In the genomic region with DNA sequence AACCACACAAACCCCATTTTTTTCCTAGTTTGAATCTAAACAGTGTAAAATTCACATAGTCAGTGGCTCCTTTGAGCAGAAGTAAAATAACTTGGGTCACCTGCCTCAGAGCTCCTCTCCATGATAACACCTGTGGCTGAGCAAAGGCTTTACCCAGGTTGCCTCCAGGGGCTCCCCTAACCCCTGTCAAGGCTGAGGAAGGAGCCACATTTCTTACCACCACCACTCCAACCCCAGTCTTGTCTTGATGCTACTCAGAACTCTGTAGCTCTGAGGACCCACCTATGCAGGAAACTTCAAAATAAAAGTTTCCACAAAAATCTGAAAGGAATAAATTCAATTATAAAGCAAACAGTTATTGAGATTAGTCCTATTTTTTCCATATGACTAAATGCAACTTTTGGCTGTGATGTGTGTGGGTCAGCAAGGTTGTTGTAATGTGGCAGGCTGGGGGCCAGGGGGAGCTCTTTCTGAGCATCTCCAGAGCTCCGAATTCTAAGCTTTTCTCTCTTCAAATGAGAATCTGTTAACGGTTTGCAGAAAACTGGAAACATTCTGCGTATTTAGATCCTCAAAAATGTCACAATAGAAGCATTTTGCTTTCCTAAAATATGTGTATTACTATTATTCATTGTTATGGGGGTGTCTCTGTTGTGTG, we compare ENCODE assay signal across 9 mouse cellular contexts.
A peak's percentile ranks its signal among the peaks of the same experiment; 100 is the strongest.
DNase-seq lines count a peak whose midpoint lies in the region; ATAC-seq and TF ChIP-seq lines count a peak whose summit lies in the region.
"Had no signal": no experiment of that assay in that cellular context is flagged by ENCODE, and none has a peak within 500 bp of the region (broad histone marks: within the 10 kb centered on the region; RNA-seq: fewer than 3 reads in every experiment).

No protein-coding gene starts in this region.

- intact Hi-C loops in gastrocnemius, postnatal 36 days (cut with DNase I), result loop anchor here (10.0 kb wide), 1 partner anchor 381 kb away; no protein-coding TSS in a partner anchor

- no peak overlapping the region for H3K4me2 ChIP-seq in forebrain, embryonic 12.5 days
- H3K4me2 ChIP-seq: embryonic facial prominence, embryonic 15.5 days had no signal

- H3K9me3 ChIP-seq in forebrain, embryonic 12.5 days, result no peaks in the 10 kb centered on the region
- H3K9me3 ChIP-seq: embryonic facial prominence, embryonic 15.5 days had no signal

- peak; percentile 11 for DNase-seq in gastrocnemius, postnatal 10 days
- no peak for DNase-seq in gastrocnemius, postnatal 36 days
- peak; percentile 9 for DNase-seq in retina, embryonic 14.5 days (ENCODE audit: low spot score)
- DNase-seq in retina, postnatal 1 day, result no peak
- DNase-seq in brain, embryonic 14.5 days (ENCODE audit: low read depth), result no peak
- DNase-seq in thymus, postnatal 25 days, result peak; percentile 61
- no peak for DNase-seq in heart, adult 9 months (ENCODE audit: low spot score in 2 of 2)

- H3K9ac ChIP-seq in forebrain, embryonic 12.5 days, result no peak overlapping the region
- H3K9ac ChIP-seq: embryonic facial prominence, embryonic 15.5 days had no signal

- no peaks in the 10 kb centered on the region for H3K4me1 ChIP-seq in forebrain, embryonic 12.5 days
- H3K4me1 ChIP-seq: embryonic facial prominence, embryonic 15.5 days had no signal

- no peak overlapping the region for H3K27ac ChIP-seq in forebrain, embryonic 12.5 days
- H3K27ac ChIP-seq: embryonic facial prominence, embryonic 15.5 days had no signal

- H3K36me3 ChIP-seq in forebrain, embryonic 12.5 days (replicated peaks), result no peaks in the 10 kb centered on the region
- H3K36me3 ChIP-seq: embryonic facial prominence, embryonic 15.5 days had no signal

- H3K4me3 ChIP-seq in forebrain, embryonic 12.5 days (replicated peaks), result no peak overlapping the region
- H3K4me3 ChIP-seq: embryonic facial prominence, embryonic 15.5 days had no signal

- peak; percentile 31; the same call in 1 of the 2 replicates for TF ChIP-seq CTCF in brain, embryonic 14.5 days (IDR thresholded peaks at IDR 0.05; ENCODE audit: borderline replicate concordance, extremely low read depth, insufficient read depth, insufficient read length)

- no peak for TF ChIP-seq POLR2A in brain, embryonic 14.5 days (IDR thresholded peaks at IDR 0.05; ENCODE audit: borderline replicate concordance, extremely low read depth, insufficient read depth, insufficient read length, poor library complexity, severe bottlenecking)

- no peak for ATAC-seq in forebrain, embryonic 12.5 days (ENCODE audit: low FRiP score)

- H3K27me3 ChIP-seq in forebrain, embryonic 12.5 days, result no peaks in the 10 kb centered on the region
- H3K27me3 ChIP-seq: embryonic facial prominence, embryonic 15.5 days had no signal

- 79% methylated on average over 3 of the region's 3 CpGs for WGBS in forebrain, embryonic 12.5 days

Comparison
In these comparisons a context has a peak if more than half of its experiments do, and no peak if none do; other contexts are left out.
1. DNase-seq: peak in gastrocnemius, postnatal 10 days (single experiment), retina, embryonic 14.5 days (single experiment) and thymus, postnatal 25 days (single experiment); none in gastrocnemius, postnatal 36 days (0 of 2), retina, postnatal 1 day (single experiment), brain, embryonic 14.5 days (single experiment) and heart, adult 9 months (0 of 2).